Mouse (Mus musculus) right cerebral cortex, adult 2 months (tissue): Measurements from ENCODE around the gene Btbd10.

Experiments
- DNase-seq, 2 experiments: peaks; one replicate each; pipeline ENCODE4 v3.0.0; 2021 to 2022; ENCODE audit warnings: low spot score in 2 of 2

The Btbd10 gene

DNA sequence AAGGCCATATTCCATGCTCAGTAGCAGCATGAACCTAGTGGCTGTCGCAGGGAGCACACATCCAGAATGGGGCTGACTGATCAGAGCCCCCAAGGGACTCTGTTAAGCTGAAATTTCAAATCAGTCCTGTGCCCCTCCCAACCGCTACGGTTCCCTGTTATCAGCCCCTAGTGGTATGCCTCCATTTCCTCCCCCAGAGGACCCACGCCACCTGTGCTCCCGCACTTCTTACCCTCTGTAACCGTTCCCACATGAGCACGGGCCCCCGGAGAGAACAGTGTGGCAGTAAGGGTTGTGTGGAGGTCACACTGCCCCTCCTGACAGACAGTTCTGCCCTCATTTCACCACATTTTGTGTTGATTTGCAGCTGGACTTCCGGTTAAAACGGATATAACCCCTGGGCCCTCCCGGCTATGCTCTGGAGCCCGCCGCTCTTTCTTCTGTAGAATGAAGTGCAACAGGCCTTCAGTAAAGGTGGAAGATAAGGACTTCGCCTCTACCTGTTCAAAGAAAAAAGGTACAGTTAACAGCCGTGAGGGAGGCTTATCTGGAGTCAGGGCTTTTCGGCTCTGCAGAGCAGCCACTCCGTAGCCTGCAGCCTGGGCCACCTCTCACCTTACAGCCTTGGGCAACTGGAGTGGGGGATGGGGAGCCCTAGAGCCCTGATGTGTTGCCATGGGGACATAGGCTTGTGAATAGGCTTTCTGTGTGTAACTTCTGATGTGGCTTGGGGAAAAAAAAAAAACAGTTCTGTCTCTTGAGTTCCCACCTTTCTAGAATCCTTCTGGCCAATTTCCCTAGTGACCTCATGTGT is 73.9 kb downstream of the Btbd10 start:
- DNase-seq, result no peak

DNA sequence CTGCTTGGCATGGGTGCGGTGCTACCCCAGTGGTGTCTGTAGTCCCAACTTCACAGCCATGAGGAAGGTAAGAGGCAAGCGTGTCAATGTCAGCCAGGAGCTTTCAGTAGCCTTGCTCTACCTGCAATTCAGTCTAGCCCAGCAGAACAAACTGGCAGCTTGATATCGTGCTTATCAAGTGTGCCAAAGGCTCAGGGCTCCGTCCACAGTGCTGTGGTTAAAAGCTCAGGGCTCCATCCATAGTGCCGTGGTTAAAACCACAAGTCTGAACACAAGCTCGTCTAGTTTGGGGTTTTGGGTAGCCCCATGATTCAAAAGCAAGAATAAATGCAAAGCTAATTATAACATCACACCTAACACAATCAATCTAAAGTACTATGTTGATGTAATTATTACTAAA is 74.6 kb downstream of the Btbd10 start:
- no peak for DNase-seq

DNA sequence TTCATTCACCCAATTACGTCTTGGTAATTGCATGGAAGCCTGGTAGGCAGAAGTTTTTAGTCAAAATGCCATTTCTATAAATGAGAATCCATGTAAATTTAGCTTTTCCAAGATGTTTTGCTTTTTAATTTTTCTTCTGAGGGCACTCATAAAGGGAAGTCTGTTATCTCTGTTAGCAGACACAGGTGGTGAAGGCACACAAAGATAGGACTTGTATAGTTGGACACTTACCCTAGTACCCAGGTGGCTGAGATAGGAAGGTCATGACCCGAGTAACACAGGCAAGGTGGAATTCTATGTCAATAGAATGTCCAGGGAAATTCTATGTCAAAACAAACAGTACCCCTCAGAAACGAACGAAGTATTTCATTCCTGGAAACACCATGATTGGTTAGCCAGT is 77.0 kb downstream of the Btbd10 start:
- no peak for DNase-seq

DNA sequence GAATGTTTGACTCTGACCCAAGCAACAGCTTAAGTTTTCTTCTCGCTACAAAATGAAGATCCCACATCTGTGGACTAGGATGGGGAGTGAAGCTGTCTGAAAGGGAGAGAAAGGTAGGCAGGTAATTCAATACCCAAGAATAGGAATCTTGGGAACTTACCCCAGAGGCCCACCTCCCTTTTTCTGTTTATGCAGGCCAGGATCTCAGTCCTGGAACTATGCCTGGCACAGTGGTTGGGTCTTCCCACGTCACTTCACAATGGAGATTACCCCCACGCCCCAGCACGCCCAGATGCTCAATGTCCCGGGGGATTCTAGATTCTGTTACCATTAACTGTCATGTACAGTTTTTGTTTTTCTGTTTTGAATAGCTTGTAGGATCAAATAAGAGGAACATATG is 77.5 kb downstream of the Btbd10 start:
- no peak for DNase-seq

- peak in 1 of 2 experiments; percentile 37 for DNase-seq
Measured at GRCm38 (mm10) chr7:113289211-113289610, 80.0 kb downstream of the Btbd10 start.

- no peak for DNase-seq
Measured at GRCm38 (mm10) chr7:113285405-113285804, 83.8 kb downstream of the Btbd10 start.

DNA sequence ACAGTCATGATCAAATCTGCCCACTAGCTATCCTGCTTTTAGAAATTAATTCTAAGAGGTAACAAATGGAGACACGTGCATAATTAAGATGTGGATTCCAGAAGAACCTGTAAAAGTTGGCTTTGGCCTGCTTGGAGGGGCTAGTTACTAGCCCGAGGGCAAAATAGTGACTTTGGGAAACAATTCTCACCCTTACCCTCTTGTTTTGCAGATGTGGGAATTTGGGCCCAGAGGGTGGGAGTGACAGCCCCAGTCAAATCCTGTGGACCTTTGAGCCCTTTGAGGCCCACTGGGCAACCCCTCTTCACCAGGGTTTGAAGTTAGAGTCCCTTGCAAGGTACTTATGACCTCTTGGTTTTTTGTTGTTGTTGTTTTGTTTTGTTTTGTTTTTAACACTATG is 89.9 kb downstream of the Btbd10 start:
- DNase-seq, result no peak

DNA sequence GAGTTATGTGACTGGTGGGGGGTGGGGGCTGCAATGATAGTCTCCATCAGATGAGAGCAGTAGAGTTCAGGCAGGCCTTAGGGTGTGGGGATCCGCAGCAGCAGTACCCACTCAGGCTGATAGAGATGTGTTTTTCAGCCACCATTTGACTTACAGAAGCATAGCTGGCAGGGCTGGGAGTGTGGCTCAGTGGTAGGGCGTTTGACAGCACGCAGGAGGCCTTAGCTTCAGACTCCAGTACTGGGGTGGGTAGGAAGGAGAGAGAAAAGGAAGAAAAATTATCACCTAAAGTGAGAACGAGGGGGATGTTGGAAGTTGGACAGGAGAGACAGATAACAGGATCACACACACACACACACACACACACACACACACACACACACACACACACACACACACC is 90.7 kb downstream of the Btbd10 start:
- no peak for DNase-seq

DNA sequence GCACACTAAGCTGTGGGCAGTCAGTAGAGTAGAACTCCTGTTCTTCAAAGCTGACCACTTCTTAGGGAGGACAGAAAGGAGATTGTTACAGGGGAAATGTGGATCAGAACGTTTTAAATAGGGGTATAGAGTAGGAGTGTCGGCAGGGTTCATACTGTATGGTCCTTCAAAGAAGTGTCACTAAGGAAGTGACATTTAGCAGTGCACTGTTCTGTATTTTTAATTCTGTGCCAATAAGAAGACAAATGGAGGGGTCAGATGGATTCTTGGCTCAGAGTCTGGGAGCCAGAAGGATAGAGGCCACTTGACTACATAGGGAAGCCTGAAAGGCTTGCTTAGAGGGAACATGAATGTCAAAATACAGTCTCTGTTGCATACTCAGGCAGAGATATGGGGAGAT is 91.9 kb downstream of the Btbd10 start:
- no peak for DNase-seq

- no peak for DNase-seq
Measured at GRCm38 (mm10) chr7:113272338-113272997, 96.7 kb downstream of the Btbd10 start.

DNA sequence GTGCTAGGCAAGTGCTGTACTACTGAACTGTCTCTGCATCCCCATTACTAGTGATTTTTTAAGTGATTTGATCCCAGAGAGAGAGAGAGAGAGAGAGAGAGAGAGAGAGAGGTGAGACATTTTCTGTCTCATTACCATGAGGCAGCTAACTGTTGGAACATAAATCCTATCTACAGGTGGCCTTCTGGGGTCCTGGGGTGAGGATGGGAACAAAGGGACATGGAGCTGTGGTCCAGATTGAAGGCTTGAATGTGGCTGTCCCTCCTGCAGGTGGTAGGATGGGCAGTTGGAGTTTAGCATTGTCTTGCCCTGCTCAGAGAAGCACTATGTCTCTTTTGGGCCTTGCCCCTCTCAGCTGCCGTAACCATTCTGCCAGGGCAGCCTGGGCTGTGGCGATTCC is 98.2 kb downstream of the Btbd10 start:
- no peak for DNase-seq

DNA sequence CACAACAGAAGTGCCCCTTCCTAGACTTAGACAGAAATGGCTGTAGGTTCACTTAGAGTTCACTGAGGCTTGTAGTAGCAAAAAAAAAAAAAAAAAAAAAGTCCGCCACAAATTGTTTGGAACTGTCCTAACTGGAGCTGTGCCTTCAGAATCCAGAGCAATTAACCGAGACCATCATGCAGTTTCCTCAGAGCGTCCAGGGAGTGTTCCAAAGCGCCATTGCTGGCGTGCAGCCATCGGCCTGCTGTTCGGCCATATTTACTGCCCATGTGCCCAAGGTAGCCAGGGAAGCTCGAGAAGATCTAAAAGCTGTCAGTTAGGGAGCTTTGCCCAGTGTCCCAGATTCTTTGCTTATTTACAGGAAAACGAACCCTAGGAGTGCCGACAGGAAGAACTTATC is 98.6 kb downstream of the Btbd10 start:
- no peak for DNase-seq

- no peak for DNase-seq
Measured at GRCm38 (mm10) chr7:113269921-113270320, 99.3 kb downstream of the Btbd10 start.

DNA sequence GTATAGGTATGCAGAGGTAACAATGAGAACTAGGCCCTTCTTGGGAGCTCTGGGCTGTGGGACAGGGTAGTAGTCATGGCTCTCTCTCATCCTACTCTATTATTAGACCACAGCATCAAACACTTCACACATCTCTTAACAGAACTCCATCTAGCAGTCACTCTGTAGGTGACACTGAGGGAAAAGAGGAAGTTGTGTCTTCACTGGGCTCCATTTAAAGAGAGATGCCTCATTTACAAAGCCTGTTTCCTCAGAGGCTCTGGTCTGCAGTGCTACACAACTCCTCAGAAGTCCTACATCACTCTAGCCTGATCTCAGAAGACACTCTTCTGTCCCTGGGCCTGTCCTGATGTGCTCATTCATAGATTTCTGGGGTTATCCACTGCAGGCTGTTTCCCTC is 100.1 kb downstream of the Btbd10 start:
- no peak for DNase-seq

DNA sequence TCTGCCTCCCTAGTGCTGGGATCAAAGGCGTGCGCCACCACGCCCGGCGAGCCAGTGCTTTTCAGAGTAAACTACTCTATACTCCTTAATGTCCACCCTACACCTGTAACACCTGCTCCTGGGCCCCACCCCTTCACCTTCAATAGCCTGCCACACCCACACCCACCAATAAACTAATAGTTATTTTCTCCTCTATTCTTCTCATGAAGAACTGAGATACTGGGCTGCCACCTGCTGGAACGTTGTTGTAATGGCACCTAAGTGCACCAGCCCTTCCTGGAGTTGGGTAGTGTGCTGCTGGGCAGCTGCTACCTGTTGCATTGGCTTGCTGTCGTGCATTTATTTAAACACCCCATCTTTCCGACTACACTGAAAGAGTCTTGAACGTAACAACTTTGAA is 100.9 kb downstream of the Btbd10 start:
- peak; percentile 71 to 77 for DNase-seq
